In the genomic region with DNA sequence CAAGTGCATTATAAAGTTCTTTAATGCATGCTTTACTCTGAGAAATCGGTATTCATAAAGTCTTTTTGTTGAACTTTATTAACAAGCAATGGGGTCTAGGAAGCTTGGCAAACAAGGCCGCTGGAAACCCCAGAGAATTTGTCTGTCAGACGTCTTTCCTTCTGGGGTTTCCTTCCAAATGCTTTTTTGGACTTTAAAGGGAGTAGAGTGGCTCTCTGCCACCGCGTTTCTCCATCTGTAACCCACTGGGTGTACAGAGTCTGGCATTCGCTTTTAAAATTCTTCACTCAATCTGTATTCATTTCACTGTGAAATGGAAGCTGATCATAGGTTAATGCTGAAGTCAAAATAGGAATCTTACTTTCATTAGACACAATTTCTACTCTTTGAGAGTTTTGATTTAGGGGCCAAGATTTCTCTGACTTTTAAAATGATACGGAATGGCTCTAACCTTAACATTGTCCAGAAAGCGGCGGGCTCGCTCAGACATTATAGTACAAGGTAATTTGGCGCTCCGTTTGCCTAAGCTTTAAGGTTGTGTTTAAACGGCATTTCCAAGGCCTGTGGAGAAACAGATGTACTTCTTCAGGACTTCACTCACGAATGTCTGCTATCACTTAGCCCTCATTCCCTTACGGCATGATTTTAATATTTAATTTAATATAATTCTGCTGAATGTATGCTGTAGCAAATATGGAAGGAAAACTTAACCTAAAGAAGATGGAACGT, we compare ENCODE assay signal across 20 mouse cellular contexts. TPM values are rescaled to one million over a fixed set of nuclear protein-coding genes. Genes with fewer than 3 reads are reported as not detected.
DNase-seq lines count a peak whose midpoint lies in the region; ATAC-seq and TF ChIP-seq lines count a peak whose summit lies in the region.
"Had no signal": no experiment of that assay in that cellular context is flagged by ENCODE, and none has a peak within 500 bp of the region (broad histone marks: within the 10 kb centered on the region; RNA-seq: fewer than 3 reads in every experiment).

No protein-coding gene starts in this region.

- 0 out of 2 replicates have a peak overlapping the region, but pooled peaks have one; percentile 2 for H3K4me2 ChIP-seq in forebrain, postnatal 0 days (ENCODE audit: low read depth)
- no peak overlapping the region for H3K4me2 ChIP-seq in forebrain, embryonic 11.5 days (ENCODE audit: low read depth, low read length, severe bottlenecking)
- H3K4me2 ChIP-seq in limb, embryonic 14.5 days (replicated peaks; ENCODE audit: low read depth, low read length, severe bottlenecking) = no peak overlapping the region
- H3K4me2 ChIP-seq in embryonic facial prominence, embryonic 15.5 days (replicated peaks) = peak overlapping the region; percentile 23
- H3K4me2 ChIP-seq: embryonic facial prominence, embryonic 12.5 days; hindbrain, embryonic 14.5 days; liver, embryonic 15.5 days had no signal

- H3K27ac ChIP-seq in forebrain, postnatal 0 days (ENCODE audit: low read depth, low read length) = no peak overlapping the region
- no peak overlapping the region for H3K27ac ChIP-seq in forebrain, embryonic 11.5 days (ENCODE audit: low read depth, low read length)
- H3K27ac ChIP-seq in limb, embryonic 14.5 days (replicated peaks; ENCODE audit: low read depth, low read length) = no peak overlapping the region
- no peak overlapping the region for H3K27ac ChIP-seq in limb, embryonic 10.5 days
- H3K27ac ChIP-seq in embryonic facial prominence, embryonic 15.5 days (replicated peaks) = peak overlapping the region; percentile 58
- H3K27ac ChIP-seq: embryonic facial prominence, embryonic 12.5 days; hindbrain, embryonic 14.5 days; liver, embryonic 15.5 days had no signal

- TF ChIP-seq POLR2A in limb, embryonic 14.5 days (IDR thresholded peaks at IDR 0.05; ENCODE audit: borderline replicate concordance, extremely low read depth, insufficient read depth, insufficient read length) = no peak

- peak; percentile 61; the same call in 1 of the 2 replicates for ATAC-seq in forebrain, postnatal 0 days
- no peak for ATAC-seq in forebrain, embryonic 11.5 days (replicated peaks; ENCODE audit: low FRiP score)
- ATAC-seq in limb, embryonic 14.5 days (ENCODE audit: low FRiP score, low read depth) = no peak
- ATAC-seq in embryonic facial prominence, embryonic 15.5 days (ENCODE audit: insufficient number of reproducible peaks, low FRiP score, low TSS enrichment, low read depth) = no peak
- ATAC-seq: intestine, embryonic 16.5 days; midbrain, embryonic 16.5 days had no signal

- DNase-seq in cerebellum, adult 11 months = peak; percentile 5
- DNase-seq in cerebellum, adult 9-11 months = no peak
- peak; percentile 49 for DNase-seq in forebrain, postnatal 0 days
- no peak for DNase-seq in forebrain, embryonic 11.5 days (ENCODE audit: low spot score)
- peak; percentile 34 for DNase-seq in limb, embryonic 14.5 days (ENCODE audit: low spot score)
- DNase-seq in limb, embryonic 10.5 days (ENCODE audit: low spot score) = no peak
- DNase-seq in urinary bladder, postnatal 14 days (ENCODE audit: low spot score) = no peak
- DNase-seq: adrenal gland, postnatal 25 days; heart, postnatal 14 days; kidney, postnatal 10 days; layer of hippocampus, postnatal 36 days; thymus, postnatal 4 days had no signal

- WGBS in forebrain, postnatal 0 days = 68% methylated on average over 16 of the region's 16 CpGs
- 88% methylated on average over 16 of the region's 16 CpGs for WGBS in forebrain, embryonic 11.5 days
- WGBS in limb, embryonic 14.5 days = 46% methylated on average over 16 of the region's 16 CpGs
- WGBS in limb, embryonic 10.5 days = 85% methylated on average over 16 of the region's 16 CpGs
- 37% methylated on average over 16 of the region's 16 CpGs for WGBS in embryonic facial prominence, embryonic 15.5 days

- H3K4me1 ChIP-seq in forebrain, postnatal 0 days (ENCODE audit: insufficient read depth) = no peaks in the 10 kb centered on the region
- no peaks in the 10 kb centered on the region for H3K4me1 ChIP-seq in forebrain, embryonic 11.5 days (replicated peaks; ENCODE audit: control insufficient read depth, insufficient read depth, low read length)
- peaks cover 3% of the 10 kb centered on the region; the same call in 1 of the 2 replicates for H3K4me1 ChIP-seq in limb, embryonic 14.5 days (ENCODE audit: control insufficient read depth, insufficient read depth, low read length)
- H3K4me1 ChIP-seq in limb, embryonic 10.5 days = peaks cover 10% of the 10 kb centered on the region
- H3K4me1 ChIP-seq in embryonic facial prominence, embryonic 15.5 days = peaks cover 3% of the 10 kb centered on the region; the same call in 1 of the 2 replicates
- H3K4me1 ChIP-seq: embryonic facial prominence, embryonic 12.5 days; liver, embryonic 15.5 days had no signal

- TF ChIP-seq CTCF in forebrain, postnatal 0 days (IDR thresholded peaks at IDR 0.05; ENCODE audit: low read depth) = no peak

- H3K4me3 ChIP-seq in forebrain, postnatal 0 days (ENCODE audit: low read depth, low read length) = no peak overlapping the region
- H3K4me3 ChIP-seq in forebrain, embryonic 11.5 days (ENCODE audit: low read depth, low read length) = no peak overlapping the region
- H3K4me3 ChIP-seq in limb, embryonic 14.5 days (replicated peaks; ENCODE audit: low read length) = no peak overlapping the region
- no peak overlapping the region for H3K4me3 ChIP-seq in limb, embryonic 10.5 days
- 0 out of 2 replicates have a peak overlapping the region, but pooled peaks have one; percentile 11 for H3K4me3 ChIP-seq in embryonic facial prominence, embryonic 15.5 days (replicated peaks)
- H3K4me3 ChIP-seq: embryonic facial prominence, embryonic 12.5 days; liver, embryonic 15.5 days; megakaryocyte, embryonic 14.5 days had no signal

- H3K36me3 ChIP-seq in forebrain, postnatal 0 days (ENCODE audit: insufficient read depth) = no peaks in the 10 kb centered on the region
- no peaks in the 10 kb centered on the region for H3K36me3 ChIP-seq in forebrain, embryonic 11.5 days (ENCODE audit: control insufficient read depth, insufficient read depth, low read length)
- H3K36me3 ChIP-seq in limb, embryonic 14.5 days (ENCODE audit: control insufficient read depth, insufficient read depth, low read length) = no peaks in the 10 kb centered on the region
- H3K36me3 ChIP-seq in limb, embryonic 10.5 days = no peaks in the 10 kb centered on the region
- H3K36me3 ChIP-seq in embryonic facial prominence, embryonic 15.5 days = no peaks in the 10 kb centered on the region
- H3K36me3 ChIP-seq: embryonic facial prominence, embryonic 12.5 days; liver, embryonic 15.5 days had no signal

- no peaks in the 10 kb centered on the region for H3K9me3 ChIP-seq in forebrain, postnatal 0 days (ENCODE audit: low read length)
- H3K9me3 ChIP-seq in forebrain, embryonic 11.5 days (ENCODE audit: control insufficient read depth, low read length) = no peaks in the 10 kb centered on the region
- H3K9me3 ChIP-seq in limb, embryonic 14.5 days (ENCODE audit: control insufficient read depth, low read length) = no peaks in the 10 kb centered on the region
- no peaks in the 10 kb centered on the region for H3K9me3 ChIP-seq in limb, embryonic 10.5 days (replicated peaks)
- no peaks in the 10 kb centered on the region for H3K9me3 ChIP-seq in embryonic facial prominence, embryonic 15.5 days (replicated peaks)
- H3K9me3 ChIP-seq: embryonic facial prominence, embryonic 12.5 days; liver, embryonic 15.5 days; megakaryocyte, embryonic 14.5 days had no signal

- no peaks in the 10 kb centered on the region for H3K27me3 ChIP-seq in forebrain, postnatal 0 days (ENCODE audit: insufficient read depth, low read length)
- H3K27me3 ChIP-seq in forebrain, embryonic 11.5 days (ENCODE audit: control insufficient read depth, insufficient read depth, low read length) = no peaks in the 10 kb centered on the region
- H3K27me3 ChIP-seq in limb, embryonic 14.5 days (ENCODE audit: control insufficient read depth, insufficient read depth, low read length) = no peaks in the 10 kb centered on the region
- no peaks in the 10 kb centered on the region for H3K27me3 ChIP-seq in limb, embryonic 10.5 days (ENCODE audit: low read depth, poor library complexity, severe bottlenecking)
- no peaks in the 10 kb centered on the region for H3K27me3 ChIP-seq in embryonic facial prominence, embryonic 15.5 days
- H3K27me3 ChIP-seq: CH12.LX; embryonic facial prominence, embryonic 12.5 days; liver, embryonic 15.5 days; megakaryocyte, embryonic 14.5 days had no signal

- H3K9ac ChIP-seq in forebrain, postnatal 0 days = no peak overlapping the region
- H3K9ac ChIP-seq in forebrain, embryonic 11.5 days (ENCODE audit: low read length) = no peak overlapping the region
- H3K9ac ChIP-seq in limb, embryonic 14.5 days (ENCODE audit: low read depth, low read length, severe bottlenecking) = no peak overlapping the region
- H3K9ac ChIP-seq in embryonic facial prominence, embryonic 15.5 days = no peak overlapping the region
- H3K9ac ChIP-seq: embryonic facial prominence, embryonic 12.5 days; hindbrain, embryonic 14.5 days; liver, embryonic 15.5 days had no signal

RNA-seq across cellular contexts. Expression of gene Hmgcll1, which starts 15.0 kb away (rescaled TPM):
- 22.9 and 29.7 TPM in 2 replicates for total RNA-seq in forebrain, postnatal 0 days (2014; rRNA removed)
- polyA plus RNA-seq in forebrain, postnatal 0 days (2015; fragmentation: Nextera tagmentation; extraction: Ambion mirVana) = 14.6 and 18.4 TPM in 2 replicates
- polyA plus RNA-seq in forebrain, embryonic 11.5 days (2014; fragmentation: Nextera tagmentation; extraction: Ambion mirVana) = 9.5 and 10.4 TPM in 2 replicates
- 2.8 and 3.6 TPM in 2 replicates for polyA plus RNA-seq in limb, embryonic 14.5 days (2012; rRNA removed)
- polyA plus RNA-seq in limb, embryonic 14.5 days (2014; fragmentation: Nextera tagmentation; extraction: Ambion mirVana) = 3.3 and 3.4 TPM in 2 replicates
- 2.9 and 5.7 TPM in 2 replicates for polyA plus RNA-seq in limb, embryonic 10.5 days (2016; fragmentation: Nextera tagmentation; extraction: Ambion mirVana)
- polyA plus RNA-seq in embryonic facial prominence, embryonic 15.5 days (2015; fragmentation: Nextera tagmentation; extraction: Ambion mirVana) = 2.4 and 3.2 TPM in 2 replicates

Comparison
In these comparisons a context has a peak if more than half of its experiments do, and no peak if none do; other contexts are left out.
1. DNase-seq: peak in cerebellum, adult 11 months (single experiment), forebrain, postnatal 0 days (single experiment) and limb, embryonic 14.5 days (single experiment); none in cerebellum, adult 9-11 months (single experiment), forebrain, embryonic 11.5 days (single experiment), limb, embryonic 10.5 days (single experiment) and urinary bladder, postnatal 14 days (single experiment).
2. H3K4me2 ChIP-seq: peak in forebrain, postnatal 0 days (single experiment) and embryonic facial prominence, embryonic 15.5 days (single experiment); none in forebrain, embryonic 11.5 days (single experiment) and limb, embryonic 14.5 days (single experiment).